Mouse (Mus musculus): ENCODE results near the gene 4931428F04Rik. TPM values are rescaled to one million over a fixed set of nuclear protein-coding genes. Genes with fewer than 3 reads are reported as not detected.

The 4931428F04Rik gene
- polyA plus RNA-seq, 1 experiment: 6.0 TPM

- DNase-seq: peak; percentile 80
- H3K4me1 ChIP-seq (ENCODE audit: control insufficient read depth, insufficient read depth, low read length): peaks cover 12% of the 10 kb centered on the region
- TF ChIP-seq POLR2A (IDR thresholded peaks at IDR 0.05; ENCODE audit: borderline replicate concordance, extremely low read depth, low read depth, low read length): no peak
- TF ChIP-seq CTCF (IDR thresholded peaks at IDR 0.05; ENCODE audit: insufficient read depth, low read length): no peak
- peak overlapping the region; percentile 6 for H3K4me3 ChIP-seq (replicated peaks; ENCODE audit: extremely low read depth, low read depth, low read length)
- 8% methylated on average over 28 of the region's 28 CpGs for WGBS
These were observed 10.7 kb downstream of the 4931428F04Rik start for GRCm38 (mm10) chr8:105278911-105279334.

DNA sequence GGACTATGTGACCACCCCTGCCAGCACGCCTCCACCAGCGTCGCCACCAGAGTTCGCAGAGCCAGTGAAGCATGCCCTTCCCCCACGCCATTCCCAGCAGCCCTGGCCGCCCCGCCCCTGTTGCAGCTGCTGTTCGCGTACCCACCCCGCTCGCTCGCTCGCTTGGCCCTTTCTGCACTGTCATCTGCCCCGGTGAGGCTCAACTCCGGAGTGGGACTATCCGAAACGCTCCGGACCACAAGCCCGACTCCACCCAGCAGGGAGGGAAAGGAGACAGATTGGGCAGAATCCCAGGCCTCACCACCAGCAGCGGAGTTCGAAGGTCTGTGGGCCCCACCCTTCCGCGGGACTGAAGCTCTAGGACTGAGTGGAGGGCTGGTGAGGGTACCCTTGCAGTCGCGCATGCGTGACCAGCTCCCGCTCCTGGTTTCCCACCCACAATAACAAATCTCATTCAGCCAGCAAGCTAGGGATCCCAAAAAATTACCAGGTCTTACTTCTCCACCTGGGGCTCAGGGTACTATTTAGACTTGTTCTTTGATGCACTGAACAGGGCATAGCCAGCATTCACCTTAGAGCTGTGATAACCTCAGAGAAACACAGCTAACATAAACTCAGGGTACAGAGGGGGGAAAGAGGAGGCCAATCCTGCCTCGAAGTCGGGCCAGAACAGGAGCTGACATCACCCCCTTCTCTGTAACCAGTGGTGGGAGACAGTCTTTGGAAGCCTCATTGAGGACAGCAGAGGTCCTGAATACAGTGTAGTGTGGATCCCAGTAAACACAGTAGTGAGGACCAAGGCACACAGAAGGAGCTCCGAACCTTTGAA, 13.2 kb downstream of the 4931428F04Rik start:
- peak overlapping the region; percentile 57 for H3K4me3 ChIP-seq (replicated peaks; ENCODE audit: extremely low read depth, low read depth, low read length)
- peaks cover 8% of the 10 kb centered on the region for H3K4me1 ChIP-seq (ENCODE audit: control insufficient read depth, insufficient read depth, low read length)
- 6% methylated on average over 30 of the region's 30 CpGs for WGBS
- TF ChIP-seq CTCF (IDR thresholded peaks at IDR 0.05; ENCODE audit: insufficient read depth, low read length) (no peak), POLR2A (IDR thresholded peaks at IDR 0.05; ENCODE audit: borderline replicate concordance, extremely low read depth, low read depth, low read length) (peak; percentile 43; the same call in 1 of the 2 replicates)
- DNase-seq: peak; percentile 49

DNA sequence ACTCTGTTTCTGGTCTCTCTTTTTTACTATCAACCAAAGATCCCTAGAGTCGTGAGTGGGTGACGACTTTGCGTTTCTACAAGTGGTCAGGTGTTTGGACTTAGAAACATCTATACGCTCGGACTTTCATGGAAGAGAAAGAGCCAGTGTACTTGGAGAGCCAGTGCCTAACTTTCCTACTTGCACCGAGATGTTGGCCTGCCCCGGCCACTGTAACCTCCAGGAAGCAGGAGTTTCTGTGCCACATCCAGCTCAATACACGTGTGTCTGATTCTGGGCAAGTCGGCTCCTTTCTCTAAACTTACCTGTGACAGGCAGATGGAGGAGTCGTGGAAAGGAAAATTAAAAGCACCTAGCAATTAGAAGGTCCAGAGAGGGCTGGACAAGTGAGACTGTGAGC, 13.8 kb downstream of the 4931428F04Rik start, which contains the start of gene Nol3:
Gene Nol3, plus strand, starts transcription at position 301 of the 400 bp plus-strand sequence.
- WGBS: 6% methylated on average over 10 of the region's 10 CpGs
- TF ChIP-seq CTCF (IDR thresholded peaks at IDR 0.05; ENCODE audit: insufficient read depth, low read length) (no peak), POLR2A (IDR thresholded peaks at IDR 0.05; ENCODE audit: borderline replicate concordance, extremely low read depth, low read depth, low read length) (no peak)

GRCm38 (mm10) chr8:105275387-105275786, 14.3 kb downstream of the 4931428F04Rik start:
- peaks cover 12% of the 10 kb centered on the region for H3K4me1 ChIP-seq (ENCODE audit: control insufficient read depth, insufficient read depth, low read length)
- TF ChIP-seq POLR2A (IDR thresholded peaks at IDR 0.05; ENCODE audit: borderline replicate concordance, extremely low read depth, low read depth, low read length): no peak
- no peak for TF ChIP-seq CTCF (IDR thresholded peaks at IDR 0.05; ENCODE audit: insufficient read depth, low read length)
- WGBS: 16% methylated on average over 11 of the region's 11 CpGs
- DNase-seq: no peak
- H3K4me3 ChIP-seq (replicated peaks; ENCODE audit: extremely low read depth, low read depth, low read length): no peak overlapping the region

More for the DNA sequence above, 13.8 kb downstream of the 4931428F04Rik start, which contains the start of gene Nol3:
- peaks cover 8% of the 10 kb centered on the region for H3K4me1 ChIP-seq (ENCODE audit: control insufficient read depth, insufficient read depth, low read length)
- peak within 1 kb of the TSS; percentile 57 for H3K4me3 ChIP-seq (replicated peaks; ENCODE audit: extremely low read depth, low read depth, low read length)
- no peak for DNase-seq

DNA sequence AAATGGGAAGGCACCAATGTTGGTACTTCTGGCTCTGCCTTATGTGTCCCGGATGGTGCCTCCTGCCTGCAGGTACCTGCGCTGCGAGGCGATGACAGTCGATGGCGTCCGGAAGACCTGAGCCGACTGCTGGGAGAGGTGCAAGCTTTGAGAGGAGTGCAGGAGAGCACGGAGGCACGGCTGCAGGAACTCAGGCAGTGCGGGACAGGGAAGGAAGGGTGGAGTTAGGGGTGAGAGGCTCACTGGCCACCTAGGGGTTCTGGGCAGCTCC, 18.8 kb downstream of the 4931428F04Rik start:
- Histone ChIP-seq H3K4me1 (ENCODE audit: control insufficient read depth, insufficient read depth, low read length) (peaks cover 13% of the 10 kb centered on the region), H3K4me3 (replicated peaks; ENCODE audit: extremely low read depth, low read depth, low read length) (peak overlapping the region; percentile 10)
- TF ChIP-seq POLR2A (IDR thresholded peaks at IDR 0.05; ENCODE audit: borderline replicate concordance, extremely low read depth, low read depth, low read length): no peak
- no peak for TF ChIP-seq CTCF (IDR thresholded peaks at IDR 0.05; ENCODE audit: insufficient read depth, low read length)
- no peak for DNase-seq
- WGBS: 29% methylated on average over 11 of the region's 11 CpGs

- peaks cover 11% of the 10 kb centered on the region for H3K4me1 ChIP-seq (ENCODE audit: control insufficient read depth, insufficient read depth, low read length)
- 32% methylated on average over 39 of the region's 39 CpGs for WGBS
- peak overlapping the region; percentile 57 for H3K4me3 ChIP-seq (replicated peaks; ENCODE audit: extremely low read depth, low read depth, low read length)
- no peak for TF ChIP-seq CTCF (IDR thresholded peaks at IDR 0.05; ENCODE audit: insufficient read depth, low read length)
- TF ChIP-seq POLR2A (IDR thresholded peaks at IDR 0.05; ENCODE audit: borderline replicate concordance, extremely low read depth, low read depth, low read length): no peak
- DNase-seq: peak; percentile 27
These were observed 19.4 kb downstream of the 4931428F04Rik start for GRCm38 (mm10) chr8:105270101-105270915.

- 4% methylated on average over 42 of the region's 42 CpGs for WGBS
- DNase-seq: peak; percentile 75
- Histone ChIP-seq H3K4me1 (ENCODE audit: control insufficient read depth, insufficient read depth, low read length) (peaks cover 11% of the 10 kb centered on the region), H3K4me3 (replicated peaks; ENCODE audit: extremely low read depth, low read depth, low read length) (peak within 1 kb of the TSS; percentile 73)
- TF ChIP-seq POLR2A (IDR thresholded peaks at IDR 0.05; ENCODE audit: borderline replicate concordance, extremely low read depth, low read depth, low read length): peak; percentile 62; the same call in 1 of the 2 replicates
- no peak for TF ChIP-seq CTCF (IDR thresholded peaks at IDR 0.05; ENCODE audit: insufficient read depth, low read length)
These were observed 20.2 kb downstream of the 4931428F04Rik start, which contains the start of gene Hsf4 for GRCm38 (mm10) chr8:105269461-105269947. Hsf4 (plus strand) TSS chr8:105269801.

- WGBS: 15% methylated on average over 10 of the region's 10 CpGs
- Histone ChIP-seq H3K4me3 (replicated peaks; ENCODE audit: extremely low read depth, low read depth, low read length) (peak overlapping the region; percentile 73), H3K4me1 (ENCODE audit: control insufficient read depth, insufficient read depth, low read length) (peaks cover 11% of the 10 kb centered on the region)
- DNase-seq: no peak
- TF ChIP-seq CTCF (IDR thresholded peaks at IDR 0.05; ENCODE audit: insufficient read depth, low read length) (no peak), POLR2A (IDR thresholded peaks at IDR 0.05; ENCODE audit: borderline replicate concordance, extremely low read depth, low read depth, low read length) (no peak)
These were observed 20.6 kb downstream of the 4931428F04Rik start for GRCm38 (mm10) chr8:105269075-105269458.
